Mouse (Mus musculus) CH12.LX (cell line): ENCODE data around the gene H2al1c. TPM values are rescaled to one million over a fixed set of nuclear protein-coding genes. Genes with fewer than 3 reads are reported as not detected.
"Not testable (repeated sequence)": the region's sequence is repeated elsewhere in the genome, so short reads cannot be mapped to it uniquely, and the experiment has no call there.

Experiments
- DNase-seq: peaks from one replicate; pipeline ENCODE4 v3.0.0-alpha.2; 2013; ENCODE audit errors: extremely low read depth
- H3K27ac ChIP-seq: 2 replicates; pipeline ENCODE4 v1.5.1; 2012; ENCODE audit warnings: low read depth, mild to moderate bottlenecking, control low read depth, moderate library complexity; ENCODE audit not compliant: insufficient read depth
- H3K27me3 ChIP-seq: replicated peaks from 2 replicates; pipeline ENCODE3; 2012; ENCODE audit warnings: inconsistent platforms
- H3K36me3 ChIP-seq, 2 experiments: replicated peaks in 1 of 2; 2 replicates each; pipeline versions ENCODE3 to v1.6.1; 2012; ENCODE audit warnings: inconsistent platforms in 1 of 2, low read length in 1 of 2, mild to moderate bottlenecking in 1 of 2, mixed read lengths in 1 of 2, moderate library complexity in 1 of 2; ENCODE audit not compliant: control insufficient read depth in 1 of 2, insufficient read depth in 1 of 2
- H3K4me1 ChIP-seq, 2 experiments: 2 replicates each; pipeline ENCODE4 v1.6.1; 2012; ENCODE audit warnings: inconsistent platforms in 1 of 2, moderate library complexity in 1 of 2; ENCODE audit not compliant: insufficient read depth in 2 of 2, control insufficient read depth in 1 of 2
- H3K4me2 ChIP-seq: 2 replicates; pipeline ENCODE4 v1.6.1; 2012; ENCODE audit warnings: low read depth, mild to moderate bottlenecking, control low read depth; ENCODE audit not compliant: poor library complexity, insufficient read depth, severe bottlenecking
- H3K4me3 ChIP-seq, 3 experiments: fragments of 150-350 bp in 1 of 3; sonication (generic) in 1 of 3; replicated peaks in 1 of 3; 2 replicates each; pipeline versions ENCODE3 to v1.5.1; 2011 to 2012; ENCODE audit warnings: low read depth in 2 of 3, low read length in 2 of 3, mild to moderate bottlenecking in 2 of 3, moderate library complexity in 2 of 3, control low read depth in 1 of 3, improper control_type of control experiment in 1 of 3, inconsistent platforms in 1 of 3, mixed read lengths in 1 of 3; ENCODE audit not compliant: poor library complexity in 1 of 3
- H3K79me2 ChIP-seq: replicated peaks from 2 replicates; pipeline ENCODE4 v1.6.1; 2012; ENCODE audit warnings: mild to moderate bottlenecking, moderate library complexity; ENCODE audit not compliant: control insufficient read depth, poor library complexity, insufficient read depth, severe bottlenecking; ENCODE audit errors: extremely low read depth
- H3K9ac ChIP-seq: 2 replicates; pipeline ENCODE4 v1.6.1; 2012; ENCODE audit warnings: low read depth, mild to moderate bottlenecking, control low read depth, moderate library complexity; ENCODE audit not compliant: insufficient read depth
- H3K9me3 ChIP-seq: replicated peaks from 2 replicates; pipeline ENCODE3; 2012; ENCODE audit warnings: low read length, inconsistent platforms, mixed read lengths
- dilution Hi-C: fragments of 300-500 bp; cut with MboI; formaldehyde crosslinking; loops from 2 replicates; pipeline ENCODE4 v1.14.3; 2020; ENCODE audit warnings: low sequenced_read_pairs; ENCODE audit not compliant: extremely low pct_unique_long_range_greater_than_20kb, extremely low pct_ligation_motif_present
- in situ Hi-C: fragments of 300-500 bp; cut with MboI; formaldehyde crosslinking; loops from 3 replicates; pipeline ENCODE4 v1.14.3; 2019; ENCODE audit warnings: low sequenced_read_pairs, low pct_ligation_motif_present, low pct_unique_long_range_greater_than_20kb, mixed read lengths
- polyA plus RNA-seq: library from polyadenylated mRNA; unstranded; fragments of >175 nt; gene quantifications from 2 replicates; pipeline ENCODE4 v1.2.1, GENCODE M21; 2012; ENCODE audit warnings: low read depth; ENCODE audit not compliant: insufficient read length
- total RNA-seq, 2 experiments: library from RNA; depleted of rRNA; stranded (reverse); fragments of 300-350 nt in 1 of 2; fragments of >200 nt in 1 of 2; gene quantifications; 2 replicates each; pipeline ENCODE4 v1.2.3; 2012 to 2014

Gene H2al1c
- total and polyA plus RNA-seq, 3 experiments = not detected

GRCm38 (mm10) chrX:11298957-11299356 is 6.5 kb upstream of the H2al1c start, which contains the start of gene H2al1a:
Gene H2al1a, plus strand, starts transcription at chrX:11299257.
- dilution Hi-C loops = not testable (repeated sequence)

GRCm38 (mm10) chrX:11302132-11302531 is 3.3 kb upstream of the H2al1c start, which contains the start of gene H2al1b:
Gene H2al1b, plus strand, starts transcription at chrX:11302432.
- H3K4me1 ChIP-seq, H3K27me3 ChIP-seq, H3K4me2 ChIP-seq, H3K9me3 ChIP-seq, in situ Hi-C loops, dilution Hi-C loops, H3K79me2 ChIP-seq, H3K27ac ChIP-seq, H3K36me3 ChIP-seq, H3K9ac ChIP-seq, DNase-seq, H3K4me3 ChIP-seq: not testable (repeated sequence)

More at GRCm38 (mm10) chrX:11298957-11299356, 6.5 kb upstream of the H2al1c start, which contains the start of gene H2al1a:
- H3K4me2 ChIP-seq, H3K27ac ChIP-seq, H3K9ac ChIP-seq, DNase-seq, H3K79me2 ChIP-seq, H3K9me3 ChIP-seq, H3K27me3 ChIP-seq, H3K4me1 ChIP-seq, H3K36me3 ChIP-seq, H3K4me3 ChIP-seq, in situ Hi-C loops: not testable (repeated sequence)

GRCm38 (mm10) chrX:11308524-11308923 is 3.1 kb downstream of the H2al1c start, which contains the start of gene H2al1d:
Gene H2al1d, plus strand, starts transcription at chrX:11308824.
- dilution Hi-C loops, H3K4me2 ChIP-seq, H3K4me3 ChIP-seq, H3K27me3 ChIP-seq, H3K36me3 ChIP-seq, in situ Hi-C loops, H3K9ac ChIP-seq, H3K79me2 ChIP-seq, DNase-seq, H3K4me1 ChIP-seq, H3K9me3 ChIP-seq, H3K27ac ChIP-seq: not testable (repeated sequence)

- dilution Hi-C loops, H3K4me1 ChIP-seq, H3K27ac ChIP-seq, H3K4me3 ChIP-seq, in situ Hi-C loops, H3K9ac ChIP-seq, DNase-seq, H3K36me3 ChIP-seq, H3K79me2 ChIP-seq, H3K27me3 ChIP-seq, H3K4me2 ChIP-seq, H3K9me3 ChIP-seq: not testable (repeated sequence)
Observed at GRCm38 (mm10) chrX:11311634-11312033, 6.2 kb downstream of the H2al1c start, which contains the start of gene H2al1e. Gene H2al1e, plus strand, starts transcription at chrX:11311934.

GRCm38 (mm10) chrX:11314858-11315257 is 9.4 kb downstream of the H2al1c start, which contains the start of gene H2al1f:
Gene H2al1f, plus strand, starts transcription at chrX:11315158.
- H3K27ac ChIP-seq, DNase-seq, in situ Hi-C loops, H3K27me3 ChIP-seq, dilution Hi-C loops, H3K4me2 ChIP-seq, H3K4me3 ChIP-seq, H3K36me3 ChIP-seq, H3K79me2 ChIP-seq, H3K9ac ChIP-seq, H3K9me3 ChIP-seq, H3K4me1 ChIP-seq: not testable (repeated sequence)

GRCm38 (mm10) chrX:11317956-11318355 is 12.5 kb downstream of the H2al1c start, which contains the start of gene H2al1g:
Gene H2al1g, plus strand, starts transcription at chrX:11318256.
- H3K36me3 ChIP-seq, dilution Hi-C loops, H3K9me3 ChIP-seq, H3K4me3 ChIP-seq, DNase-seq, H3K4me1 ChIP-seq, H3K27me3 ChIP-seq, in situ Hi-C loops, H3K9ac ChIP-seq, H3K79me2 ChIP-seq, H3K27ac ChIP-seq, H3K4me2 ChIP-seq: not testable (repeated sequence)
